Mouse (Mus musculus): ENCODE measurements around the gene Tcerg1l. TPM values are rescaled to one million over a fixed set of nuclear protein-coding genes. Genes with fewer than 3 reads are reported as not detected.

Tcerg1l gene
- polyA plus RNA-seq, 1 experiment from 2014 or later, result 0.12 TPM

- no peak for ATAC-seq
- H3K27ac ChIP-seq (ENCODE audit: low read length), result no peak overlapping the region
- no peak overlapping the region for H3K4me3 ChIP-seq (ENCODE audit: low read length)
- H3K36me3 ChIP-seq (ENCODE audit: control insufficient read depth, insufficient read depth, low read length), result no peaks in the 10 kb centered on the region
- no peaks in the 10 kb centered on the region for H3K9me3 ChIP-seq (ENCODE audit: control insufficient read depth, low read length)
- WGBS, result 83% methylated on average over 2 of the region's 2 CpGs
- no peak overlapping the region for H3K4me2 ChIP-seq (ENCODE audit: low read depth, low read length)
- no peaks in the 10 kb centered on the region for H3K27me3 ChIP-seq (replicated peaks; ENCODE audit: control insufficient read depth, insufficient read depth, low read length)
- H3K9ac ChIP-seq (ENCODE audit: low read depth, low read length), result no peak overlapping the region
- no peaks in the 10 kb centered on the region for H3K4me1 ChIP-seq (ENCODE audit: control insufficient read depth, insufficient read depth, low read length)
These were observed 218.9 kb downstream of the Tcerg1l start for GRCm38 (mm10) chr7:138178617-138179016.

GRCm38 (mm10) chr7:138176026-138176425, 221.5 kb downstream of the Tcerg1l start:
- no peak for ATAC-seq
- no peak overlapping the region for H3K4me2 ChIP-seq (ENCODE audit: low read depth, low read length)
- H3K27me3 ChIP-seq (replicated peaks; ENCODE audit: control insufficient read depth, insufficient read depth, low read length), result no peaks in the 10 kb centered on the region

GRCm38 (mm10) chr7:138170389-138170788, 227.1 kb downstream of the Tcerg1l start:
- H3K4me1 ChIP-seq (ENCODE audit: control insufficient read depth, insufficient read depth, low read length), result no peaks in the 10 kb centered on the region
- H3K9me3 ChIP-seq (ENCODE audit: control insufficient read depth, low read length), result no peaks in the 10 kb centered on the region
- no peaks in the 10 kb centered on the region for H3K36me3 ChIP-seq (ENCODE audit: control insufficient read depth, insufficient read depth, low read length)
- no peak overlapping the region for H3K4me2 ChIP-seq (ENCODE audit: low read depth, low read length)
- H3K27me3 ChIP-seq (replicated peaks; ENCODE audit: control insufficient read depth, insufficient read depth, low read length), result no peaks in the 10 kb centered on the region
- WGBS, result 80% methylated on average over 4 of the region's 4 CpGs
- ATAC-seq, result no peak
- no peak overlapping the region for H3K27ac ChIP-seq (ENCODE audit: low read length)
- no peak overlapping the region for H3K9ac ChIP-seq (ENCODE audit: low read depth, low read length)
- no peak overlapping the region for H3K4me3 ChIP-seq (ENCODE audit: low read length)

More at GRCm38 (mm10) chr7:138176026-138176425, 221.5 kb downstream of the Tcerg1l start:
- Histone ChIP-seq H3K9me3 (ENCODE audit: control insufficient read depth, low read length) (no peaks in the 10 kb centered on the region), H3K4me3 (ENCODE audit: low read length) (no peak overlapping the region), H3K9ac (ENCODE audit: low read depth, low read length) (no peak overlapping the region), H3K4me1 (ENCODE audit: control insufficient read depth, insufficient read depth, low read length) (no peaks in the 10 kb centered on the region), H3K27ac (ENCODE audit: low read length) (no peak overlapping the region), H3K36me3 (ENCODE audit: control insufficient read depth, insufficient read depth, low read length) (no peaks in the 10 kb centered on the region)
- WGBS, result 62% methylated on average over 2 of the region's 2 CpGs

Measured in intestine, embryonic 16.5 days (tissue).